Mouse (Mus musculus): ENCODE data around the gene Tti1.

GRCm38 (mm10) chr2:157983276-157983675 is 45.0 kb downstream of the Tti1 start:
- no peak for TF ChIP-seq CTCF (conservative IDR thresholded peaks at IDR 0.05; ENCODE audit: low read length)
- no peak for TF ChIP-seq NANOG (IDR thresholded peaks at IDR 0.05; ENCODE audit: borderline replicate concordance, low read length)
